Mouse (Mus musculus): Measurements from ENCODE around the gene Cela3a.

Gene Cela3a

GRCm38 (mm10) chr4:137371596-137372523 lies 37.7 kb downstream of the Cela3a start:
- no peak for DNase-seq (ENCODE audit: low spot score)

GRCm38 (mm10) chr4:137369954-137370750 lies 39.4 kb downstream of the Cela3a start:
- DNase-seq (ENCODE audit: low spot score) = no peak

GRCm38 (mm10) chr4:137368198-137368597 lies 41.4 kb downstream of the Cela3a start:
- DNase-seq (ENCODE audit: low spot score) = no peak

- DNase-seq (ENCODE audit: low spot score) = no peak
Observed at GRCm38 (mm10) chr4:137367275-137368088, 42.1 kb downstream of the Cela3a start.

- no peak for DNase-seq (ENCODE audit: low spot score)
Observed at GRCm38 (mm10) chr4:137366097-137366496, 43.5 kb downstream of the Cela3a start.

GRCm38 (mm10) chr4:137365356-137366062 lies 44.1 kb downstream of the Cela3a start:
- no peak for DNase-seq (ENCODE audit: low spot score)

- DNase-seq (ENCODE audit: low spot score) = no peak
Observed at GRCm38 (mm10) chr4:137364826-137365225, 44.8 kb downstream of the Cela3a start.

- DNase-seq (ENCODE audit: low spot score) = no peak
Observed at GRCm38 (mm10) chr4:137360996-137361395, 48.6 kb downstream of the Cela3a start.

GRCm38 (mm10) chr4:137358291-137359002 lies 51.1 kb downstream of the Cela3a start:
- no peak for DNase-seq (ENCODE audit: low spot score)

GRCm38 (mm10) chr4:137357517-137358254 lies 51.9 kb downstream of the Cela3a start, which contains the start of gene Cdc42:
Cdc42 (minus strand) TSS chr4:137357720.
- DNase-seq (ENCODE audit: low spot score) = peak; percentile 99

- peak; percentile 77 for DNase-seq (ENCODE audit: low spot score)
Observed at GRCm38 (mm10) chr4:137356674-137357510, 52.7 kb downstream of the Cela3a start.

Measured in testis, postnatal 14 days (tissue).